Mouse (Mus musculus) urinary bladder, postnatal 36 days (tissue): Measurements from ENCODE around the gene Sorcs1.
A peak's percentile ranks its signal among the peaks of the same experiment; 100 is the strongest.

Experiments used
- DNase-seq, 2 experiments: peaks; one replicate each; pipeline ENCODE4 v3.0.0; 2022; ENCODE audit warnings: low spot score in 2 of 2, mixed read lengths in 1 of 2

Sorcs1 gene

DNA sequence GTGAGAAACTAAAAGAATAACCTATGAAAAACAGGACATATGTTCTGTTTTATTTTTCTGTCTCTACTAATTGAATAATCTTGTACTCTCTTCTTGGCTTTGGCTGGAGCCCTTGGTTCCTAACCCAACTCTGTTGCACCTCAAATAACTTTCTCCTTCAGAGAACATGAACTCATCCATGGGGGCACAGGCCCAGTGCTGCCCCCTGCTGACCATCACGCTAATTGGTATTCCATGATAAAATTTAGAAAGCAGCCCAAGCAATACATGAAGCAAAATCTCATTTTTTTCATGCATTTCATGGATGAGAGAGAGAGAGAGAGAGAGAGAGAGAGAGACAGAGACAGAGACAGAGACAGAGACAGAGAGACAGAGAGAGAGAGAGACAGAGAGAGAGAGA lies 255.5 kb downstream of the Sorcs1 start:
- DNase-seq: no peak

DNA sequence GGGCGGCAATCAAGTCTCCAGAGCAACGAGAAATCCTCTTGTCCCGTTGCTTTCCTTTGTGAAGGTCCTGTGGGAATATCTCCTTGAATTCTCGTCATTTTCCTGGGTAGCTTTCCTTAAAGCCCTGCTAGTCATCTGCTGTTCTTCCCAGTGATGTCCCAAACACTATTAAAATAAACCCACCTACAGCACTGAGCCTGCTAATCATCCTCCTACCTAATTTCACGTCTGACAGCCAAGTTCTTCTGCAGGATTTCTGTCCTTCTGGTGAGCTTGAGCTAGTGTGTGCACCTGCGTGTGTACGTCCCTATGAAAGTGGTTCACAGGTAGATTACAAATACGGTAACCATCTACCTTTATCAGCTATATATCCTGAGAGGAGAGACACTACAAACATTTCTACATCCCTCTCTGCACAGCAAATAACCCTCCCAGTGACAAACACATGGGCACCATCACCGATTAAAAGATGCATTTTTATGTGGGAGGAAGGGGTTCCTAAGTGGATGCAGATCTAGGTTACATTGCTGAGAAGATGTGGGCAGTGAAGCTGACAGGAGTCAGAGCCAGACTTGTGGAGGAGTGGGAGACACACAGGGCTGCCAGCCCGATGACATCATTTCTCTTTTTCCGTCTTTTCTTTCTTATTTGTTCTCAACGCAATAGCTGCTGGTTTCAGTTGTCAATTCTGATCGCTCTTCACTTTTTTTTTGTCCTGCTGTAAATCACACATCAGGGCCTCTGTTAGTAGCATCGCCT lies 259.3 kb downstream of the Sorcs1 start:
- no peak for DNase-seq

DNA sequence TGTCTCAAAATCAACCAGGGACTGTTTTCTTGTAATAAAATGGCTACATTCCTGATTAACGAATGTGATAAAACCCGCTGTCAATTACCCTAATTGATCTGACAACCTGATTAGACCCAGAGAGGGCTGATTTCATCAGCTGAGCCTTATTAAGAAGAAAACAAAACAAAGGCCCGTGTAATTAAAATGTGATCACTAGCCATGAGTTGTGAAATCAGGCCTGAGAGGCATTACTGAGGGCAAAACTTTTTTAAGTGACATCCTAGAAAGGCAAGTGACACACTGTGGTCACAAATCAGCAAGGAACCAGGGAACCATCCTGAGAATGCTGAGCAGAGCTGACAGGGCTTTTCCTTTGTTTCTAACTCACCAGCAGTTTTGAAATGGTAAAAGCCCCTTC lies 267.9 kb downstream of the Sorcs1 start:
- DNase-seq: no peak

DNA sequence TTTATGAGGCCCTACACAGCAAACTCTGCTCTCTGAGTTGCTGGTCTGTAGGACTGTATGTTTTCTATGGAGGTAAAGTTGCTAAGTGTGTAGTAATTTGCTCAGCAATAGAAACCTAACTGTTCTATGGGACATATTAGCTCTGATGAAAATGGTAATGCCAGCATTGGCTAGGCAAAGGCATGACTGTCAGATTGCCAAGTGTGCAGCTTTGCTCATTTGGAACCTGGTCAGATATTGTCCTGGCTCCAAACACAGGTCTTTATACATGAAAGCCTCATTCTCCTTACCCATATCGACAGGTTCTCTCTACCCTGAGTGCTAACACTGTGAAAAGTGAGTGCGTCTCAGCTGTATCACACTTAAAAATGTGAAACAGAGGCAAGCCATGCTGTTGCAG lies 280.1 kb downstream of the Sorcs1 start:
- no peak for DNase-seq

DNA sequence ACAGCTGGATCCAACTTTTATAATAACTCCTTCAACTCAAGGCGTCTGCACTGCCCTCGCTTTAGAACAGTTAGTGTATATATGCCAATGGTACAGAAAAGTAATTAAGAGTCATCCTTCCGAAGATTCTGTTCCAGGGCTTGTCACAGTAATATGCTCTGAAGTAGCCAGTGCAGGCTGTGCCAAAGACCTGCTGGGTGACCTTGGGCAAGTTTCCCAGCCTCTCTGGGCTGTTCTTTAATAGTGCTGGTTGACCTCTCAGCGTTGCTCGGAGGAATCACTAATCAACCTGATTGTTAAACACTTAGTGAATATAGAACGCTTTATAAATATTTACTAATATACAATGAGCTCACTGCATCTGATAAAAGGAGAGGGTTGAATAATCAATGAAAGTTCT lies 282.7 kb downstream of the Sorcs1 start:
- DNase-seq: no peak

DNA sequence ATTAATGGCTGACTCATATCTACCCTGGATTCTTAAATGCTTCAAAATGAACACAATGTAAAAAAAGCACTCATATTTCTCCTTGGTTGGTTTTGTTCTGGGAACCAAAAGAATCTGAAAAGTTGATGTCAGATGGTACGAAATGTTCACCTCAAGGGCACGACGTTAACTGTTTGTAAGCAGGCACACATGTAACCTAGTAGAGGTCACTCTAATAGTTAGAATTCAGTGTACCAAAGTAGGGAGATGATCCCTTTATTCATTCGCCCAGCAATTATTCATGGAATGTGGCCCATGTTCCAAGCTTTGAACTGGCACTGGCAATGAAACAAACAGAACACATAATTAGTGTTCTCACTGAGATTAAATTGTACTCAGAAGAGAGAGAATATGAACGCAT lies 284.3 kb downstream of the Sorcs1 start:
- no peak for DNase-seq

DNA sequence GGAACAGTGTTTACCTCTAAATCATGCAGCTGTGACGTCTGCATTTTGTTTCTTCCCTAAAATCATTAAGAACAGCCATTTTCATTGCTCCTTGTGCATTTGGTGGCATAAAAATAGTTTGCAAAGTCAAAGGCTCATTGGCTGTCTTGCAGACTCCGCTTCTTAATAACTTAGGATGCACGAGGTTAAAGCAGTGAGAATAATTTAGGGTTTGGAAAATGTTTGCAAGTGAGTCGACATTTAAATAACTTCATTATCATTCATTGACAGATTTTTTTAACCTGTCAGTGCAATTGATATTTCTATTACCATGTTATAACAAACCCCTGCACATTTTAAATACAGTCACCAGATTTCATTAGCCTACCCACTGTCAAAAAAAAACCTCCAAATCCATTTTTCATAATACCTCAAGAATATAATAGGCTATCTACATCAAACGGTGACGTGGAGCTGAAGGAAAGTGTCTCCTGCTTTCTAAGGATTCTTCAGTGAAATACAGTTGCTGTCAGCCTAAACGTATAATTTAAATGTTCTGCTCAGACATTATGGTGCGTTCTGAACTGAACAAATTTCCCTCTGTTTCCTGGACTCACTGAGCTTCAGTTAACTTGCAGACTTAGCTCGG lies 288.4 kb downstream of the Sorcs1 start:
- no peak for DNase-seq

DNA sequence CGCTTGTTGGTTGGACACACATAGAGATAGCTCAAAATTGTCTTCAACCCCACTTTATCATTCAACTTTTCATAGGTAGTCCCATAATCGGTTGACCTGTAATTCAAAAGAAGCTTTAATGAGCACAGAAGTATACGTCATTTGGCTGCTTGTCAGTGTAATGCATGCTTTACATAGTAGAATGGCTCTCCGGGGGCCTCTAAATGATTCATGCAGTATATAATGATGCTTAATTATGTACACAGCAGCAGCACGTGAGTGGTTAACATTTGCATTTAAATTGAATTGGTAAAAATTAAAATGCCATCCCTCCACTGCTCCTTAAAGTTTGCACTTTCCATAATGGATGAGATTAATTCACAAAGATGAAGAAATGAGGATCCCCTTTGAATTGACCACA lies 299.5 kb downstream of the Sorcs1 start:
- no peak for DNase-seq

DNA sequence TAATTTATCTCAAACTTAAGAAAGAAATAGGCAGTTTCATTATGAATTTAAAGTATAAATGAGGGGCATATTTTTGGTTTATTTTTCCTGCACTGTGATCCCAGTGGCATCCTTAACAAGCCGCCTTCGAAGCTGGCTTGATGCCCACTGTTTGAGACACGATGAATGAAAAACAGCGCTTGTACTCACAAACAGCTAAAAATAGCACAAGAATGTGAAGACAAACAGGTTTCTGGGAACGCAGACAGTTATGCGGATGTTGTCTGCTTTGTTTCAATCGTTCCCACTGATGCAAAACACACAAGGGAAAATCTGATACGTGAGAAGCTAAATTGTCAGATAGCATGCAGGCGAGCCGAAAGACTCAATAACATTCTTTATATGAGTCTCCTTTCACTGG lies 303.7 kb downstream of the Sorcs1 start:
- no peak for DNase-seq

DNA sequence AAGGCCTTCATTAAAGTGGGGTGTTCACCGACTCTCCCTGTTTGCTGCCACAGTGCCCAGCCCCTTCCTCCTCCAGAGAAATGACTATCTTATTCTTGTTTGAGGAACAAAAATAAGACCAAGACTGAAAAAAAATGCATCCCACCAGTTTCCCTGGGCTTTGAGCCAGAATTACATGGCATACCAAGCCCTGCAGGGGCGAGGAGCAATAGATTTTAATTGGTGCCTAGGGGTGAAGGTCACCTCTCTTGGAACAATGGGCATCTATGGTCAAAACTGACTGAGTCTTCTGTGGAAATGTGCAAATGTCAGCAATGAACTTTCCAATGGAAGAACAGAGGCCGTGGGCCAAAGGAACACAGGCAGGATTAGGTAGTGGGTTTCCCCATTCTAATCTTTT lies 312.0 kb downstream of the Sorcs1 start:
- no peak for DNase-seq

DNA sequence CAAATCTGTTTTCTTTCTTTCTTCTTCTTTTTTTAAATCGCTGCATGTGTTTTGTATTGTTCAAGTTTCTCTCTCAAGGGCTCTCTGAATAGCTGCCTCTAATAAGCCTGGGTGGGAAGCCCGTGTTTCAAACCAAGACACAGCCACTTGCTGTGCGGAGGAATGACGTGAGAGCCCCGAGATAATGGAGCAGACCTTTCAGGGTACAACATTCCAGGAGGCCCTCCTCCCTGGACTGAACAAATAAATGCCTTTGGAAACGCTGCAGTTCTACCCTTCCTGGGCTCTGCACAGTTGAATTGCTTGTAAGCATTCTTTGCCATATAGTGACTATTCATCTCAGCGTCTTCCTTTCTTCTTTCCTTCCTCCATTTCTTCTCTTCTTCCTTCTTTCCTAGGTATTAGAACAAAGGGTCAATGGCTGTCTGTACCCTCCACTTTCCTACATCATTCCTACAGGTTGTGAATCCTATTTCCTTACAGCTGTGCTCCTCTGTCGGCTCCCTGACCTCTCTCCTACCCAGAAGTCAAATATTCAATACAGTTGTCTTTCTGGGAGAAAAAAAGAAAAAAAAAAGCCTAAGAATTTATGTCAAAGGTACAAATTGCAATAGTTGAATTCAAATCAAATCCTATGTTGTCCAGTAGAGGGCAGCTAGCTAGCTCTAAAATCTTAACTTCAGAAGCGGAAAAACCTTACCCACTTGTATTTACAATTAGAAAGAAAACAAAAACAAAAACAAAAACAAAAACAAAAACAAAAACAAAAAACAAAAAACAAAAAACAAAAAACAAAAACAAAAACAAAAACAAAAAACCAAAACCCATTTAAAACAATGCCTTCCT lies 315.6 kb downstream of the Sorcs1 start:
- no peak for DNase-seq

DNA sequence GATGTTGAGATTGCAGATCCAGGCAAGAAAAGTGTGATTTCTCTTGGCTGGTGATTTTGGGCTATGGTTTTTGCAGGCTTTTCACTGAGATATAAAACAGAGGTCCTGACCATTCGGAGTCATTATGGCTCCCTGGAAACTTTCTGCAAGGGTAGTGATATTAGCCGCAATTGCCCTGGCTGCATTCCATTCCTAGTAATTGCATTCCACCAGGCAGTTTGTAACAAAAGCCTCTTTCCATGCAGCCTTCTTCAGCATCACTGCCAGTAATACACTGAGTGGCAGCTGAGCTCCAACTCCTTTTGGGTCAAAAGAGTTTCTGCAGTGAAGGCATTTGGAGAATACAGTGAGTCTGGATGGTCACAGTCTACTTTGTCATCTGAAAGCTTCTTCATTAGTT lies 319.9 kb downstream of the Sorcs1 start:
- no peak for DNase-seq

DNA sequence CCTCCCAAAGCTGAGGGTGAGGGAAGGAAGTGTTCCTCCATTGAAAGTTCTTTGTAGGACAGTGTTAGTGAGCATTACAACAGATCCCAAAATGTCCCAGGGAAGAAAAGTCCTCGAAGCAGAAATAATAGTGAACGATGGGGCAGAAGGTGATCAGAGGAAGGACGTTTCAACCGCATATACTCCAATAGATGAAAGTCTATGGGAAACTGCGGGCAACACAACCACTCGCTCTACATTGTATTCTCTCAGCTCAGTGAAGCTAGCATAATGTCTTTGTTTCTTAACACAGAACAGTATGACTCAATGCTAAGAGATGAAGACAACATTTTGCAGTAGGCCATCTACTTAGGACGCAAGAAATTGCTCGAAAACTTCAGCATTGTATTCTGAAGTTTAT lies 339.2 kb downstream of the Sorcs1 start:
- no peak for DNase-seq

DNA sequence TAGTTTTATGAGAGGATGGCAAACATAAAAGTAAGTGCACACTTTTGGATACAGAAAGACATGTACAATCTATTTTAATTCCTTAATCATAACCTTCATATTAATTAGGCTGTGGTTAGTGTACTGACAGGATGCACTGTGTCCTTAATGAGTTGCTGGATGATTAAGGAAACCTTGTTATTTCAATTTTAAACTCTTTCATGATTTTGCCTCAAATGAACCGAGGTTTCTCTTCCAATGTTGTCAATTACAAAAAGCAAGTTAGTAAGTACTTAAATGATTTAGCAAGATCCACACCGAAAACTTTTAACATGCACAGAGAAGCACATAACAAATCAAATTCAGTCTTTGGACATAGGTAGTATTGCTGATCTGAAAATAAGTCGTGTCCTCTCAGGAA lies 341.7 kb downstream of the Sorcs1 start:
- DNase-seq: no peak

DNA sequence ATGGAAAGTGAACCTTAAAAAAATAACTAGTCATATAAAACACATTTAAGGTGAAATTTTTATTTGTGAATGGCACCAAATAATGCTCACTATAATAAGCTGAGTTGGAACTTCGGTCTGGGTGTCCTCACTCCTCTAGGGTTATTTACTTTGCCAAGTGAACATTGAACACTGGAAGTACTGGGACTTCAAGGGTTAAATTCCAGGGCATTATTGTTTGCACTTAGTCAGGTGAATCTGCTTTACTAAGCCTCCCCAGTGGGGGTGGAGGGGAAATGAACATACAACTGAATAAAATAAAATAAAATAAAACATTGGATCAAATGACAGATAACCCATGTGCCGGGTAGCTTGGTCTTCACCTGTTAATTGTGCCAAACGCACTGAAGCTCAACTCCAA lies 347.3 kb downstream of the Sorcs1 start:
- no peak for DNase-seq

DNA sequence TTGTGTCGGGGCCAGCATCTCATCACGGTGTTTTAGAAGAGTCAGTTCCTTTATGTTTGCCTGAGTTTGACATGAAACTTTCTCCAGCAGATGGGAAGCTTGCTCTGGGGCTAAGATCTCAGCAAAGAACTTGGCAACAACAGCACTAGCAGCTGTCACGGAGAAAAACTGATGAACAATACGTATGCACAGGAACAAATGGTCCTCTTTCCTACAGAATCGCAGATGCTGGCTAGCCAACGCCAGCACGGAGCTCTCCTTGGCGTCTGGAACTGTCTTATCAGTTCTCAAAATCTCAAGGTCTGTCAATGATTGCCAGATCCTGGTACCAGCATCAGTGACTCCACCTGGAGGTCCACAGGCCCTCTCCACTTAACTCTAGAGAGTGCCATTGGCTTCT lies 350.6 kb downstream of the Sorcs1 start:
- no peak for DNase-seq

DNA sequence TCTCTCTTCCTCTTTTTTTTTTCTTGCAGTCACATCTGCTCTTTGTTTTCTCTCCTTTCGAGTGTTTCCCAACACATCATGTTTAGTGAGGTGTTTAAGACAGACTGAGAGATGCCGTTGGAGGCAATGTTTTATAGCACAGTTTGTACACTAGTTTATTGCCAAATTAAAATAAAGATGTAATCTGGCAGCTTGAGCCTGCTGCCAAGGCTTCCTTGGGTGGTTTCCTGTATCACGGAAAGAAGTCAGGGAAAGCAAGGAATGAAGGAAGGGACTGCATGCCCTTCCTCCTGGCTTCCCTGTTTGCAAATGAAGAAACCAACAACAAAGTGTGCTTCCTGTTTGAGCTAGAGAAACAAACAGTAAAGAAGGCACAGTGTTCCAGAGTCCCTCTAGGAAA lies 352.3 kb downstream of the Sorcs1 start:
- no peak for DNase-seq

DNA sequence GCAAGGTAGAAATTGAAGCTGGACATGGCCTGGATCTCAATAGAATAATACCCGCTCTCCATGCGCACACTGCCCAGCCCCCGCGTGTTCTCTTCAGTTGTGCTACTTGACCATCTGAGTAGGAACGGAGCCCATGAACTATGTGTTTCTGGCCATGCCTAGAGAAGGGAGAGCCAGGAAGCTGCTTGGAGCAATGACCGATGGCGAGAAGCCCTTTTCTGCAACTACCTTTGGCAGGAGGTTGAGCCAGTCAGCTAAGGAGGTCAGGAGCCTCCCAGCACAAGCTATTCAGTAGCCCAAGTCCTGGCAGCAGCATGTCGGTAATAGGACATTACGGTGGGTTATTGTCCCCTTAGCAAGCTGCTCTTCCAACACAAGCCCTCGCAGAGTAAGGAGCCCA lies 352.8 kb downstream of the Sorcs1 start:
- peak in 1 of 2 experiments; percentile 3 for DNase-seq

DNA sequence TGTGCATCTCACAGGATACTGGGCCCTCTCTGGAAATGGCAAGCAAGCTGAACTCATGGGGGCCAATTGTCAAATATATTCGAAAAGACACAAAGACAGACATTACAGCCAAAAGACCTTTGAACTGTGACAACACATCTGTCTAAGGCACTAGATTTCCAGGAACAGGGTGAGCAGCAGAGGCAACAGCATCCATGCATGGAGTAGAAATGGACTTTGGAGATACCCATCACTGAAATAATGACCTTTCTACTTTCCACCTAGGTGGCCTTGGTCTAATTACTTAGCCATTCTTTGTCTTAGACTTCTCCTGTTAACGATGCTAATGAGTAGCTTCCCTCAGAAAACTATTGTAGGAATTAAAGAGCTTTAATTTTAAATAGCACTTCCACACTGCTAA lies 371.4 kb downstream of the Sorcs1 start:
- DNase-seq: no peak

DNA sequence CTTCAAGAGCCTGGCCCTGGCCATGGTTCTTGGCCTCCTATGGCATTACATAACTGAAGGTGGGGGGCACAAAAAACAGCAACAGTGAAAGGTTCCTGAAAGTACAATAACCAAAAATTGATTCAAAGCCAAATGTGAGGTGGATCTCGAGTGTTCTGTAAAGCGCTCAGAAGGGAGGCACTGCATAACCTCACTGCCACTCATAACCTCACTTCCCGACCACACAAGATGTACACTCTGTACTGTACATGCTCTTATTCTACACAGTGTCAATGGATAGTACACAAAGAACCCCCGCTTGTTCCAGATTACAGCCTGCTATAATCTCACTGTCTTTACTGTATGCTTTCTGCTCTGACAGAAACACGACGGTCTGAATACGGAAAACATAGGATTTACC lies 384.2 kb downstream of the Sorcs1 start:
- no peak for DNase-seq

DNA sequence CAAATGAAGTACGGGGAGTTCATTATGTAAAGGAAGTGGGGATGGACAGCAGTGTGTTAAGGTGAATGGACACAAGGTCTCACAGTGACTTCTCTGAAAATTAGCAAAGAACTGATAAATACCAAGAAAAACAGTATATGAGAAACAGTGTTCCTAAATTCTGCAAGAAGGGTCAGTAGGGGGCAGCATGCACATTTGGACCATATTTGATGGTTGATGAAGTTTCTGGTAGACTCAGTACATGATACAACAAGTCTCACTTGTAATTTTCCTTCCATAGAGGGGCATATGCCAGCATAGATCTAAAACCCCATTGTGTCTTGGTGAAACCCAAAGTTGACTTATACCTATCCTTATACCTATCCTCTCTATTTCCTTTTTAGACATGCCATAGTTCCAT lies 414.0 kb downstream of the Sorcs1 start:
- DNase-seq: no peak

DNA sequence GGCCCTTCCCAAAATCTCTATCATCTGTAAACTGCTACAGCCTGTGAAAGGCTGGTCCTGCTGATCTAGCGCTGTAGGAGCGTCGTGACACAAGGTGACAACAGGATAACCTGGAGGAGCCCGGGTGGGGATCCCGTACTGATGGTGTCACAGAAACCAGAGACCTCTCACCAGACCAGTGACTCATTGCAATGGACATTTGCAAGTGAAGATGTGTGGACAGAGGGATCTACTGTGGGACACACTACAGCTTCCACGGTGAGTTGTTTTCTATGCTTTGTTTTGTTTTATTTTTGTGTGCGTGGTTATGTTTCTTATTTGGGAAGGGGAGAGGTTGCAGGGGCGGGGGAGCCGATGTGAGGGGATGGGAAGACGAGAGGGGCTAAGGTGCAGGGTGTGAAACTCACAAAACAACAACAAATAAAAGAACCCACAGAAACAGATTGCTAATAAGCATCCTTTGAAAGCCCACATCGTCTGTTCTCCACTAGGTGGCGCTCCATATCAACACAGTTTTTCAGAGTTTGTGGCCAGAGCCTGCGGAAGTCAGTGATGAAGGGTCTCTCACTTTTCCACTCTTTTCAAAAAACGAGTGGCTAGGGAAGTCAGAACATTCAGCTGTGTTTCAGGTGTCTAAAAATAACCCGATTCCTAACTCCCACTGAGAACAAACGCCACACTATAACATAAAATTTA lies 419.6 kb downstream of the Sorcs1 start:
- peak; percentile 3 to 9 for DNase-seq
